Mouse (Mus musculus): ENCODE results near the gene Auts2.

- TF ChIP-seq GATA1 (IDR thresholded peaks at IDR 0.05; ENCODE audit: low read length) (no peak), TAL1 (IDR thresholded peaks at IDR 0.05; ENCODE audit: low read length) (no peak)
These were observed 154.4 kb downstream of the Auts2 start for GRCm38 (mm10) chr5:132388746-132389145.
